Mouse (Mus musculus): Measurements from ENCODE around the gene Rffl. TPM values are rescaled to one million over a fixed set of nuclear protein-coding genes. Genes with fewer than 3 reads are reported as not detected.
A peak's percentile ranks its signal among the peaks of the same experiment; 100 is the strongest.

The Rffl gene
- total and polyA plus RNA-seq, 2 experiments from 2014 or later = 2.8 to 4.3 TPM

GRCm38 (mm10) chr11:82907651-82908607 lies 36.9 kb upstream of the Rffl start, which contains the start of gene Nle1:
Gene Nle1 (minus strand): TSS chr11:82908411.
- WGBS = 2% methylated on average over 72 of the region's 73 CpGs
- Histone ChIP-seq H3K27me3 (ENCODE audit: insufficient read depth, low read length) (no peaks in the 10 kb centered on the region), H3K4me1 (ENCODE audit: insufficient read depth) (no peaks in the 10 kb centered on the region), H3K9ac (peak within 1 kb of the TSS; percentile 77), H3K9me3 (ENCODE audit: low read length) (no peaks in the 10 kb centered on the region), H3K4me3 (ENCODE audit: low read depth, low read length) (peak within 1 kb of the TSS; percentile 73), H3K36me3 (ENCODE audit: insufficient read depth) (peaks cover 28% of the 10 kb centered on the region), H3K27ac (ENCODE audit: low read depth, low read length) (peak within 1 kb of the TSS; percentile 59; the same call in 1 of the 2 replicates), H3K4me2 (ENCODE audit: low read depth) (peak within 1 kb of the TSS; percentile 72)
- DNase-seq = peak; percentile 95
- ATAC-seq = peak; percentile 98
- peak; percentile 98 for TF ChIP-seq CTCF (IDR thresholded peaks at IDR 0.05; ENCODE audit: low read depth)

- Histone ChIP-seq H3K4me2 (ENCODE audit: low read depth) (no peak overlapping the region), H3K4me1 (ENCODE audit: insufficient read depth) (no peaks in the 10 kb centered on the region), H3K9me3 (ENCODE audit: low read length) (no peaks in the 10 kb centered on the region), H3K27ac (ENCODE audit: low read depth, low read length) (no peak overlapping the region), H3K9ac (no peak overlapping the region), H3K36me3 (ENCODE audit: insufficient read depth) (peaks cover 46% of the 10 kb centered on the region), H3K27me3 (ENCODE audit: insufficient read depth, low read length) (no peaks in the 10 kb centered on the region), H3K4me3 (ENCODE audit: low read depth, low read length) (no peak overlapping the region)
- TF ChIP-seq CTCF (IDR thresholded peaks at IDR 0.05; ENCODE audit: low read depth) = no peak
- 96% methylated on average over 5 of the region's 5 CpGs for WGBS
- ATAC-seq (no peak), DNase-seq (no peak)
These were observed 34.8 kb upstream of the Rffl start for GRCm38 (mm10) chr11:82905816-82906215.

- Histone ChIP-seq H3K9me3 (ENCODE audit: low read length) (no peaks in the 10 kb centered on the region), H3K4me2 (ENCODE audit: low read depth) (no peak overlapping the region), H3K36me3 (ENCODE audit: insufficient read depth) (peaks cover 55% of the 10 kb centered on the region), H3K4me3 (ENCODE audit: low read depth, low read length) (no peak overlapping the region), H3K4me1 (ENCODE audit: insufficient read depth) (no peaks in the 10 kb centered on the region), H3K9ac (no peak overlapping the region), H3K27ac (ENCODE audit: low read depth, low read length) (no peak overlapping the region), H3K27me3 (ENCODE audit: insufficient read depth, low read length) (no peaks in the 10 kb centered on the region)
- DNase-seq = no peak
- no peak for ATAC-seq
- no peak for TF ChIP-seq CTCF (IDR thresholded peaks at IDR 0.05; ENCODE audit: low read depth)
- 70% methylated on average over 8 of the region's 8 CpGs for WGBS
These were observed 33.9 kb upstream of the Rffl start for GRCm38 (mm10) chr11:82904952-82905351.

- Histone ChIP-seq H3K4me3 (ENCODE audit: low read depth, low read length) (no peak overlapping the region), H3K9me3 (ENCODE audit: low read length) (no peaks in the 10 kb centered on the region), H3K4me1 (ENCODE audit: insufficient read depth) (no peaks in the 10 kb centered on the region), H3K4me2 (ENCODE audit: low read depth) (no peak overlapping the region), H3K36me3 (ENCODE audit: insufficient read depth) (peaks cover 69% of the 10 kb centered on the region), H3K27me3 (ENCODE audit: insufficient read depth, low read length) (no peaks in the 10 kb centered on the region), H3K27ac (ENCODE audit: low read depth, low read length) (no peak overlapping the region), H3K9ac (no peak overlapping the region)
- DNase-seq = no peak
- no peak for TF ChIP-seq CTCF (IDR thresholded peaks at IDR 0.05; ENCODE audit: low read depth)
- WGBS = 92% methylated on average over 20 of the region's 20 CpGs
- no peak for ATAC-seq
These were observed 30.7 kb upstream of the Rffl start for GRCm38 (mm10) chr11:82901606-82902310.

GRCm38 (mm10) chr11:82899720-82900119 lies 28.7 kb upstream of the Rffl start:
- TF ChIP-seq CTCF (IDR thresholded peaks at IDR 0.05; ENCODE audit: low read depth) = no peak
- ATAC-seq (no peak), DNase-seq (no peak)
- Histone ChIP-seq H3K27me3 (ENCODE audit: insufficient read depth, low read length) (no peaks in the 10 kb centered on the region), H3K4me2 (ENCODE audit: low read depth) (no peak overlapping the region), H3K4me3 (ENCODE audit: low read depth, low read length) (no peak overlapping the region), H3K4me1 (ENCODE audit: insufficient read depth) (no peaks in the 10 kb centered on the region), H3K9ac (no peak overlapping the region), H3K9me3 (ENCODE audit: low read length) (no peaks in the 10 kb centered on the region), H3K27ac (ENCODE audit: low read depth, low read length) (no peak overlapping the region), H3K36me3 (ENCODE audit: insufficient read depth) (peaks cover 56% of the 10 kb centered on the region)
- WGBS = 96% methylated on average over 5 of the region's 5 CpGs

GRCm38 (mm10) chr11:82897478-82897877 lies 26.5 kb upstream of the Rffl start:
- ATAC-seq (no peak), DNase-seq (no peak)
- Histone ChIP-seq H3K4me1 (ENCODE audit: insufficient read depth) (no peaks in the 10 kb centered on the region), H3K4me3 (ENCODE audit: low read depth, low read length) (no peak overlapping the region), H3K4me2 (ENCODE audit: low read depth) (no peak overlapping the region), H3K27ac (ENCODE audit: low read depth, low read length) (no peak overlapping the region), H3K9ac (no peak overlapping the region), H3K9me3 (ENCODE audit: low read length) (no peaks in the 10 kb centered on the region), H3K36me3 (ENCODE audit: insufficient read depth) (peaks cover 37% of the 10 kb centered on the region), H3K27me3 (ENCODE audit: insufficient read depth, low read length) (no peaks in the 10 kb centered on the region; the same call in 1 of the 2 replicates)
- WGBS = 88% methylated on average over 10 of the region's 10 CpGs
- no peak for TF ChIP-seq CTCF (IDR thresholded peaks at IDR 0.05; ENCODE audit: low read depth)

- no peaks in the 10 kb centered on the region for H3K36me3 ChIP-seq (ENCODE audit: insufficient read depth)
- H3K27ac ChIP-seq (ENCODE audit: low read depth, low read length) = no peak within 1 kb of the TSS
- no peaks in the 10 kb centered on the region for H3K9me3 ChIP-seq (ENCODE audit: low read length)
- no peak within 1 kb of the TSS for H3K9ac ChIP-seq
- H3K4me1 ChIP-seq (ENCODE audit: insufficient read depth) = no peaks in the 10 kb centered on the region
- no peak within 1 kb of the TSS for H3K4me3 ChIP-seq (ENCODE audit: low read depth, low read length)
- H3K4me2 ChIP-seq (ENCODE audit: low read depth) = no peak within 1 kb of the TSS
- WGBS = 69% methylated on average over 7 of the region's 7 CpGs
- no peak for TF ChIP-seq CTCF (IDR thresholded peaks at IDR 0.05; ENCODE audit: low read depth)
- no peak for ATAC-seq
- no peak for DNase-seq
- H3K27me3 ChIP-seq (ENCODE audit: insufficient read depth, low read length) = no peaks in the 10 kb centered on the region; the same call in none of the 2 replicates
These were observed 20.9 kb upstream of the Rffl start, which contains the start of gene Fndc8 for GRCm38 (mm10) chr11:82891936-82892335. Gene Fndc8 (plus strand): TSS chr11:82892124.

All from forebrain, postnatal 0 days (tissue).